Mouse (Mus musculus): Measurements from ENCODE around the gene Ndufs6. TPM values are rescaled to one million over a fixed set of nuclear protein-coding genes. Genes with fewer than 3 reads are reported as not detected.

Ndufs6 gene
- polyA plus RNA-seq, 1 experiment from 2014 or later = 305 TPM

DNA sequence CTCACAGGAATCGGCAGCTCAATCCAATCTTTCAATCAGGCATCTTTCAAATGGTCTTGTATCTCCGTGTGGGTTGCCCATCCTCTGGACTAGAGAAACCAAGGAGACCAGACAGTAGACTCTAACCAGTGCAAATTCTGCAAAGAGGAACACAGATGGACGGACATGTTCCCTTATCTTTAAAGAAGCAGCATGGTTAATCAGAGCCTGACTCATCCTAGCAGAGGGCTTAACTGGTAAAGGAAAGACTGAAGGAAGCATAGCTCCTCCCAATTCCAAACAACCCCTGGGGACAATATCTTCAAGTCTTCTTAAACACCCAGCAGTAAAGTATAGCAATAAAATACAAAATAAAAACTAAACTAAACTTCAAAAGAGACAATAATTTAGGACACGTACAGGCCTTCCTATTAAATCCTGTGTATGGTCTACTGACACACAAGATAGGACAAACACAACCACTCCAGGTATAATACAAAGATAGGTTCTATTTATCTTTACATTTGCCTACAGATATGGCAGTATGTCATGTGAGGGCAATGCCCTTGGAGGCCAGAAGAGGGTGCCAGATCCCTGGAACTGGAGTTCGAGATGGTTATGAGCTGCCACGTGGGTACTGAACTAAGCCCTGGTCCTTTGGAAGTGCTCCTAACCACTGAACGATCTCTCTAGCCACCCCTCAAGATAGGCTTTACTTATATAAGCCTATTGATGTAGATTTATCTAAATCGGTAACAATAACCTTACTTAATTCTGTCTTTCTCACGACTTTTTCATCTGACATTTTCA is 17.0 kb upstream of the Ndufs6 start:
- ATAC-seq (ENCODE audit: low FRiP score, low read depth) = no peak
- H3K36me3 ChIP-seq = no peaks in the 10 kb centered on the region
- H3K4me2 ChIP-seq (replicated peaks) = no peak overlapping the region
- no peaks in the 10 kb centered on the region for H3K27me3 ChIP-seq
- no peaks in the 10 kb centered on the region for H3K9me3 ChIP-seq
- no peak overlapping the region for H3K27ac ChIP-seq (replicated peaks)
- H3K4me1 ChIP-seq = no peaks in the 10 kb centered on the region
- WGBS = 79% methylated on average over 9 of the region's 9 CpGs
- no peak overlapping the region for H3K4me3 ChIP-seq
- H3K9ac ChIP-seq (replicated peaks) = no peak overlapping the region

DNA sequence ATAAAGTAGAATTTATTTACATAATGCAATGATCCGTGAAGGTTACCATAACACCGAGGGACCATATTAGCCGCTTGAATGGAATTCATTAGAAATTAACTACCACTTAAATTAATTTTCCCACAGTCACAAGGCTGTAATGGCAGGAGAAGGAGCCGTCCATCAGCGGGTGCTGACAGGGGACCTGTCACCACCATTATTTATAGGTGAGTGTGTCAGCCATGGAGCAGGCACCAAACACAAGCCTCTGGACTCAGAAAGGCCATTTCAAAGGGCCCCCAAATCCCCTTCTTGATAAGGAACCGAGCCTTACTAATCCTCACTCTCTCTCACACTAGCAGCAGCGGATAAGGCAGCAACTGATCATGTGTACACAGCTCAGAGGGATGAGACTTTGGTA is 8.4 kb upstream of the Ndufs6 start:
- WGBS = 65% methylated on average over 7 of the region's 7 CpGs
- Histone ChIP-seq H3K27ac (replicated peaks) (no peak overlapping the region), H3K9me3 (no peaks in the 10 kb centered on the region), H3K9ac (replicated peaks) (no peak overlapping the region), H3K4me2 (replicated peaks) (no peak overlapping the region), H3K27me3 (no peaks in the 10 kb centered on the region), H3K4me3 (no peak overlapping the region), H3K4me1 (peaks cover 1% of the 10 kb centered on the region), H3K36me3 (no peaks in the 10 kb centered on the region)
- no peak for ATAC-seq (ENCODE audit: low FRiP score, low read depth)

DNA sequence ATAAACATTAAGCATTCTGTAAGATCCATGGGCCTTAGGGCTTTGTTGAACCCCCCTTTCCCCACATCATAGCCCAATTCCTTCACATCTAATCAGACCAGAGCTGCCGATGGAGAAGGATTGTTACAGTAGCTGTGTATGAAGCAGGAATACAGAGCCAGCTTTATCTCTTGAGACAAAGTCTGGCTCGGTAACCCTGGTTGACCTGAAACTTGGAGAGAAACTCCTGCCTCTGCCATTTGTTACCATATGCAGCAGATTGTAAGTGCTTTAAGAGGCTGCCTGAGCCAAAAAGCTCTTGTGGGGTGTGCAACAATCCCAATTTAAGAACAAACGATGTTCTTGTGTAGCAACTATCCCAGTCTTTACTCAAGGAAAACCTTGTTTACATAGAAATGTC is 3.4 kb upstream of the Ndufs6 start:
- no peaks in the 10 kb centered on the region for H3K27me3 ChIP-seq
- peak overlapping the region; percentile 57 for H3K4me3 ChIP-seq
- no peak overlapping the region for H3K27ac ChIP-seq (replicated peaks)
- H3K9ac ChIP-seq (replicated peaks) = peak overlapping the region; percentile 79
- peaks cover 19% of the 10 kb centered on the region for H3K4me1 ChIP-seq
- peak overlapping the region; percentile 98 for H3K4me2 ChIP-seq (replicated peaks)
- H3K9me3 ChIP-seq = no peaks in the 10 kb centered on the region
- no peak for ATAC-seq (ENCODE audit: low FRiP score, low read depth)
- no peaks in the 10 kb centered on the region for H3K36me3 ChIP-seq
- WGBS = 84% methylated on average over 3 of the region's 3 CpGs

DNA sequence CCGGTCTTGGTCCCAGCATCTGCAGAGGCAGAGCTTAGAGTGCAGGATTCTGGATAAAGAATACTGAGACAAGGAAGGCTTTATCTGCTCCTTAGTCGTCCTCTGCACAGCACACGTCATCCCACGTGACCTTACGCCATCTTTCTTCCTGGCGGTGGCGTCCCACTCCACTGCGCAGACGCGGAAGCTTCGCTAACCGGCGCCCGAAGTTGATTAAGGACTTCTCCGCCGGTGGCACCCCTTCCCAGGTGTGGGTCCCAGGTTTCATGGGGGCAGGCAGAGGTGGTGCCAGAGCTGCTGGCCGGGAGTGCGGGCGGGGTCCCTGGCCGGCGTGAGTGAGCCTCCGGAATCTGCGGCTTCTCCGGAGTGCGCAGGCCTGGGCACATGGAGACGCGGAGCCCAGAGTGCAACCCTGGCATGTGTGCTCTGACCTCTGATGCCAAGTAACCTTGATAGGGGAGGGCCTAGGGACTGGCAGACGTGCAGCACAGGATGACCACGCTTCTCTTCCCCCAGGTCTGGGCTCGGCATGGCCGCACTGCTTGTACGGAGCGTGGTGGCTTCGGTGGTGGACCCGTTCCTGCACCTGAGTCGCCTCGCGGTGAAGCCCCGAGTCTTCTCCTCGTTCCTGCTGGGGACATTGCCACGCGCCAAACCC is 2.6 kb upstream of the Ndufs6 start:
- WGBS = under 1% methylated on average over 42 of the region's 42 CpGs
- peak; percentile 87 for ATAC-seq (ENCODE audit: low FRiP score, low read depth)
- Histone ChIP-seq H3K36me3 (0 out of 2 replicates have a peak, but pooled peaks cover 5% of the 10 kb centered on the region), H3K27ac (replicated peaks) (peak overlapping the region; percentile 83), H3K9me3 (no peaks in the 10 kb centered on the region), H3K4me2 (replicated peaks) (peak overlapping the region; percentile 98), H3K4me1 (peaks cover 19% of the 10 kb centered on the region), H3K9ac (replicated peaks) (peak overlapping the region; percentile 79), H3K27me3 (no peaks in the 10 kb centered on the region), H3K4me3 (peak overlapping the region; percentile 57)

DNA sequence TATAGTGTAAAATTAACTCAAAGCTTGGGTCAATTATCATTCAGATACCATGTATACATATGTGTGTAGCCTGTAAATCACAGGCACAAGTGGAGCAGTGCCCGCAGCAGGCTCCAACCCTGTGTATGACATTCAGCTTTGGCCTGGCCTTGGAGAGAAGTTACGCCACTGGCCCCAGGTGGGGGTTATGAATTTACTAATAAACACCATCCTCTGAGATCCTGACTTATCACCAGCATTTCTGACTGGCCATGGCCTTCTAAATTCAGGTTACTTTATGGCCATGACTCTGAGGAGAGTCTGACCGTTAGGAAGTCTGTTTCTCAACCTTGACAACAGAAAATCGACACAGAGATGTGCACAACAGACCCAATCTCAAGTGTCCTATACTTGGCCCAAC is 4.9 kb downstream of the Ndufs6 start:
- Histone ChIP-seq H3K9ac (replicated peaks) (no peak overlapping the region), H3K36me3 (peaks cover 65% of the 10 kb centered on the region), H3K4me2 (replicated peaks) (no peak overlapping the region), H3K4me3 (no peak overlapping the region), H3K9me3 (no peaks in the 10 kb centered on the region; the same call in 1 of the 2 replicates), H3K27me3 (no peaks in the 10 kb centered on the region), H3K27ac (replicated peaks) (no peak overlapping the region), H3K4me1 (peaks cover 5% of the 10 kb centered on the region)
- no peak for ATAC-seq (ENCODE audit: low FRiP score, low read depth)
- 94% methylated on average over 4 of the region's 4 CpGs for WGBS

DNA sequence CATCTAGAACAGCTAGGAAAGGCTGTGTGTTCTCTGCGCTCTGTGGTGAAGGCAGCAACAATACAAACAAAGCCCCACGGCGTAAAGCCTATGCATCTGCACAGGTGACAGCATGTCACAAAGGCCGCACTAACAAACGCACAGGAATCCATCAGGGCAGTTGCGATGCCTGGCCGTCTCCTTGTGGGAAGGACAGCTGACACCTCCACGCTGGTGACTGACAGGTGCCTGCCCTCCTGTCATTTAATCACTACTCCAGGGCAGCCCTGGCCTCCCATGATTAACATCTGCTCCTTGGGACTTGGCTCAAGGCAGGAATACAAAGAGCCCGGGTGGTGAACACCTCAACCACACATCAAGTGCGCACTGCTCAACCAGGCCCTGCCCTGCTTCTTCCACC is 5.7 kb downstream of the Ndufs6 start:
- Histone ChIP-seq H3K4me1 (peaks cover 3% of the 10 kb centered on the region), H3K4me3 (no peak overlapping the region), H3K4me2 (replicated peaks) (no peak overlapping the region), H3K36me3 (peaks cover 73% of the 10 kb centered on the region), H3K27me3 (no peaks in the 10 kb centered on the region), H3K9ac (replicated peaks) (no peak overlapping the region), H3K9me3 (peaks cover under 1% of the 10 kb centered on the region; the same call in 1 of the 2 replicates), H3K27ac (replicated peaks) (no peak overlapping the region)
- whole genome bisulfite sequencing = 91% methylated on average over 10 of the region's 10 CpGs
- no peak for ATAC-seq (ENCODE audit: low FRiP score, low read depth)

DNA sequence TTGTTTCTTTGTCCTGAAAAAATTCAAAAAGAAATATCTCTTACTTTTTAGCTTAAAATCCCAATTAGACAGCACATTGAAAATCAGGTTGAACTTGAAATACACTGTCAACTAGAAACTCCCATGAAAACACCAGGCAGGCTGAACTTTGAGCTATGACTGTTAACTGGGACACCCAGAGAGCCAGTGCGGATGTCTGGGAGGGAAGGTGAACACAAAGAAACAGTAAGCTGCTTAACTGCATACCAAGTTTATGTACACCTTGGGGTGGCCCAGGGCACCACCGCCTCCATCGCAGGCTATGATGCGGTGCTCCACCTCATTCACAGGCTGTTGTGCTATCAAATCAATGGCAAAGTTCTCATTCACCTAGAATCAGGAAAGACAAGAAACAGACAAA is 8.3 kb downstream of the Ndufs6 start:
- no peak overlapping the region for H3K4me3 ChIP-seq
- H3K9me3 ChIP-seq = peaks cover 7% of the 10 kb centered on the region; the same call in 1 of the 2 replicates
- no peak overlapping the region for H3K27ac ChIP-seq (replicated peaks)
- ATAC-seq (ENCODE audit: low FRiP score, low read depth) = no peak
- H3K9ac ChIP-seq (replicated peaks) = no peak overlapping the region
- H3K36me3 ChIP-seq = peaks cover 69% of the 10 kb centered on the region
- H3K27me3 ChIP-seq = no peaks in the 10 kb centered on the region
- H3K4me1 ChIP-seq = no peaks in the 10 kb centered on the region
- H3K4me2 ChIP-seq (replicated peaks) = no peak overlapping the region
- WGBS = 93% methylated on average over 4 of the region's 4 CpGs

DNA sequence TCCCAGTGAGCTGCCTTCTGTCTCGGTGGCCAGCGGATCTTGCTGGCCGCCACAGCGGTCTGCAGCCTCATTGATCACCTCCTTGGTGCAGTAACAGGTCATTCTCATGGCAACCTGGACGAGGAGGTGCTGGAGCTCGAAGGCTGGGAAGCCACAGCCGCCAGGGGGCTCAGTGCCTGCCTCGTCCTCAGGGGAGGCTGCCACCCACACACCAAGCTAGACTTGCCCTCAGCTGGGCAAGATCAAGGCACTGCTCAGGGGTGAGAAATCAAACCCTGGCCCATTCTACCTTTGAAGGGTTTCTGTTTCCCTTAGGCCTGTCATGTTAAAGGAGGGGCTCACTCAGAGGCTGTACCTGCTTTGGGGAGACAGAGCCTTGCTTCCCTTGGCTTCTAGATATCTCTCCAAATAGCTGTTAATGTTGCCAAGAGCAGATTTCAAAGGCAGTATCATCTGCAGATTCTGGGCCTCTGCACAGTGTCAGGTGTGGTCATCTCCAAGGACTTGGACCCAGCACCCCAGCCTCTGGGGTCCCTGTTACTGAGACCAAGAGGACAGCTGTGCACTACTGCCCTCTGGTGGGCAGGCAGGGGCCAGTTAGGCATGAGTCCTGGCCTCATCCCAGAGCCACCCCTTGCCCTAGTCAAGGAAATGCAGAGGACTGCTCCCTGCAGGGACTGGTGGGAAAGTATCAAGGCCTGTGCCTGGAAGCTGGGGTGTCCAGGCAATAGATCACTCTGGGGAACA is 18.0 kb downstream of the Ndufs6 start:
- WGBS = 19% methylated on average over 8 of the region's 8 CpGs
- Histone ChIP-seq H3K4me1 (peaks cover 25% of the 10 kb centered on the region), H3K9me3 (no peaks in the 10 kb centered on the region), H3K27me3 (peaks cover 39% of the 10 kb centered on the region), H3K4me3 (no peak overlapping the region), H3K36me3 (no peaks in the 10 kb centered on the region), H3K4me2 (replicated peaks) (0 out of 2 replicates have a peak overlapping the region, but pooled peaks have one; percentile 6), H3K27ac (replicated peaks) (no peak overlapping the region), H3K9ac (replicated peaks) (no peak overlapping the region)
- ATAC-seq (ENCODE audit: low FRiP score, low read depth) = peak; percentile 59

DNA sequence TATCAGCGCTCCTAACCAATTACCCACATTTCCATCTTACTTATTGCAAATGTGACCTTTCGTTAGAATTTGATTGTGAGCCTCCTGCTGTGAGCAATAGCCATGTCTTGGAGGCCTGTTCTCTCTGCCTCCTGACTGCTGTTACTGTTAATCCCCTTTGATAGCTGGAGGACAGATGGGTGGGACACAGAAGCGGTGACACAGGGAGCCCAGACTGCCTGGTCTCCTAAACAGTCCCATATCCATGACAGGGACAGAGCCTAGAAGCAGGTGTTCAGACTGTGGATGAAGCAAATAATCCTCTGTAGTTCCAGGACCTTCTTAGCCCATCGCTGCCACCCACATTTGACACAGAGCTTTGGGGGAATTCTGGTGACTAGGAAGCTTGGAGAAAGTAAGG is 21.9 kb downstream of the Ndufs6 start:
- Histone ChIP-seq H3K36me3 (no peaks in the 10 kb centered on the region), H3K9me3 (no peaks in the 10 kb centered on the region), H3K27ac (replicated peaks) (no peak overlapping the region), H3K27me3 (peaks cover 44% of the 10 kb centered on the region), H3K4me1 (peaks cover 32% of the 10 kb centered on the region), H3K4me2 (replicated peaks) (no peak overlapping the region), H3K4me3 (no peak overlapping the region), H3K9ac (replicated peaks) (no peak overlapping the region)
- 42% methylated on average over 4 of the region's 4 CpGs for WGBS
- ATAC-seq (ENCODE audit: low FRiP score, low read depth) = 0 out of 2 replicates have a peak, but pooled peaks have one; percentile 35

DNA sequence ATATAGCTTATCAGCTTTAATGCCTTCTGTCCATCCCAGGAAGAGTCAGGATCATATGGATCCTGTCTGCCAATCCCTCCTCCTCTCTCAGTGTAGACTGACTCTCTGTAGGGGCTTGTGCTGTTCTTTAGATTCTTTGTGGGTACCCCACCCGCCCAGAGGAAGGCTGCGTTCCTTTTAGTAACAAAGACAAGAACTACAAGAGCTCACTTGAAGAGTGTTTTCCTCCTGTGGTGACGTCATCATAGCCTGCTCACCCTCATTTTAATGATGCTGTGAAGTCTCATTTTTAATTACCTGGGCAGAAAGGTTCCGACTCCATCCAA is 22.3 kb downstream of the Ndufs6 start:
- peak; percentile 35; the same call in 1 of the 2 replicates for ATAC-seq (ENCODE audit: low FRiP score, low read depth)
- WGBS = 32% methylated on average over 4 of the region's 4 CpGs
- no peak overlapping the region for H3K9ac ChIP-seq (replicated peaks)
- H3K36me3 ChIP-seq = no peaks in the 10 kb centered on the region
- peak overlapping the region; percentile 36; the same call in 1 of the 2 replicates for H3K27ac ChIP-seq (replicated peaks)
- no peak overlapping the region for H3K4me2 ChIP-seq (replicated peaks)
- H3K4me3 ChIP-seq = no peak overlapping the region
- H3K9me3 ChIP-seq = no peaks in the 10 kb centered on the region
- peaks cover 44% of the 10 kb centered on the region for H3K27me3 ChIP-seq
- H3K4me1 ChIP-seq = peaks cover 32% of the 10 kb centered on the region

DNA sequence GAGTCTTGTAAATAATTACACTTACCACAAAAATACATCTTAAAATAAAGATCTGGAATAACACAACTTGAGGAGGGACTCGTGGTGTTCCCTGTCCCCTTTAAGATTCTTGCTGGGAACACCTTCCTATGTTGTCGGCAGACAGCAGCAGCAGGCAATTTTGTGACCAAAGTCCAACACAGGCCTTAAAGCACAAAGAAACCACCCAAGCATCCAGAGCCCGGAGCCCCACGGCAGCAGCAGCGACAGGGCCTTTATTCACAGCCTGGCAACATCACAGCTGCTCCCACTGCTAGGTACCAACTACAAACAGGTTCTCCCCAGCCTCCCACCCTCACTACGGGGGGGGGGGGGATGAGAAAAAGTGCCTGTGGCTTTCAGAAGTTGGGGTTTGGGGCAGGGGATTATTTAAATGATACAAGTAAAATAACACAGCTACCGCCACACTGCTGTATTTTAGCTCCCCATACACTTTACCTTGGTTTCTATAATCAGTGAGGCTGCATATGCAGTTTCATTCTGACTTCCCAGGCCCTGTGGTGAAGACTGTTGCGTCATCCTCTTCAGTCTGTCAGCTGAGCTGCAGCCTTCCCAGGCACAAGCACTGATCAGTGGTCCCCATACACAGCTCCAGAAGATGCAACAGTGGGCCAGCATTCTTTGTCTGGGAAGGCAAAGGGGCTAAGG is 22.8 kb downstream of the Ndufs6 start:
- Histone ChIP-seq H3K4me3 (no peak overlapping the region), H3K27me3 (peaks cover 44% of the 10 kb centered on the region), H3K27ac (replicated peaks) (peak overlapping the region; percentile 36; the same call in 1 of the 2 replicates), H3K4me2 (replicated peaks) (no peak overlapping the region), H3K9ac (replicated peaks) (no peak overlapping the region), H3K36me3 (no peaks in the 10 kb centered on the region), H3K4me1 (peaks cover 32% of the 10 kb centered on the region), H3K9me3 (no peaks in the 10 kb centered on the region)
- peak; percentile 45; the same call in 1 of the 2 replicates for ATAC-seq (ENCODE audit: low FRiP score, low read depth)
- 19% methylated on average over 8 of the region's 8 CpGs for WGBS

Measured in midbrain, embryonic 12.5 days (tissue).